Mouse (Mus musculus) erythroblast, embryonic 14.5 days (primary cell): ENCODE results near the gene Fbln7.

Experiments
- GATA1 ChIP-seq: IDR thresholded peaks from 2 replicates; pipeline ENCODE4 v1.6.1; 2012; ENCODE audit warnings: low read length, inconsistent platforms, mixed read lengths
- TAL1 ChIP-seq: IDR thresholded peaks from 3 replicates; pipeline ENCODE4 v1.6.1; 2012; ENCODE audit warnings: low read length, inconsistent platforms, mixed read lengths

DNA sequence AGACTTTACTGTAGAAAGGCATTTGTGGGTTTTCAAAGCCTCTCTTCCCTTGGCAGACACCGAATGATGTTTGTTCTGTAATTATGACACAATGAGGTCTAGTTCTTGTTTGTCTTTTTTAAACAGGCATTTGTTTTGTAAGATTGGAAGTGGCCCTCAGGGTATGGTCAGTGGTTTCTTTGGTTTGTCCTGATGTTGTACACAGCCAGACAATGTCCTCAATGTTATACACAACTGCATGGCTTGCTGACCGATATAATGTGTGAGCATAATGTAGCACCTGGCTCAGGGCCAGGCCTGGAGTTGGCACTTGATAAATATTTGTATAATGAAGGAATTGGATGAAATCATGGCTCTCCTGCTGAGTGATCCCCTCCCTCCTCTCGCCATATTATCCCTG lies 2.9 kb upstream of the Fbln7 start:
- TF ChIP-seq GATA1: no peak
- no peak for TF ChIP-seq TAL1
